Mouse (Mus musculus): ENCODE data around the gene Hyal1.

GRCm38 (mm10) chr9:107615035-107615434 lies 38.3 kb downstream of the Hyal1 start:
- TF ChIP-seq CTCF (IDR thresholded peaks at IDR 0.05; ENCODE audit: low read depth, low read length), result no peak
- no peak for TF ChIP-seq POLR2A (IDR thresholded peaks at IDR 0.05; ENCODE audit: borderline replicate concordance, low read depth, low read length)
